Mouse (Mus musculus) kidney, embryonic 15.5 days (tissue): ENCODE data around the gene Tnfrsf25. TPM values are rescaled to one million over a fixed set of nuclear protein-coding genes. Genes with fewer than 3 reads are reported as not detected.
A peak's percentile ranks its signal among the peaks of the same experiment; 100 is the strongest.

Source experiments
- ATAC-seq: fragments of 200-750 bp; cut with Nextera tagmentation; replicated peaks from 2 replicates; pipeline ENCODE4 v1.8.0; 2017; ENCODE audit warnings: moderate TSS enrichment; ENCODE audit not compliant: low FRiP score
- H3K27ac ChIP-seq: fragments of 300-500 bp; sonication (generic); 2 replicates; pipeline ENCODE4 v1.5.1; 2015; ENCODE audit warnings: mild to moderate bottlenecking, inconsistent platforms
- H3K27me3 ChIP-seq: fragments of 300-500 bp; sonication (generic); 2 replicates; pipeline ENCODE4 v1.6.1; 2015; ENCODE audit warnings: inconsistent platforms
- H3K36me3 ChIP-seq: fragments of 300-500 bp; sonication (generic); 2 replicates; pipeline ENCODE4 v1.6.1; 2015; ENCODE audit warnings: inconsistent platforms
- H3K4me1 ChIP-seq: fragments of 300-500 bp; sonication (generic); 2 replicates; pipeline ENCODE4 v1.6.1; 2015; ENCODE audit warnings: inconsistent platforms
- H3K4me2 ChIP-seq: fragments of 300-500 bp; sonication (generic); 2 replicates; pipeline ENCODE4 v1.6.1; 2015; ENCODE audit warnings: moderate library complexity, mild to moderate bottlenecking, inconsistent platforms
- H3K4me3 ChIP-seq: fragments of 300-500 bp; sonication (generic); replicated peaks from 2 replicates; pipeline ENCODE4 v1.5.1; 2015; ENCODE audit warnings: mild to moderate bottlenecking, inconsistent platforms
- H3K9ac ChIP-seq: fragments of 300-500 bp; sonication (generic); 2 replicates; pipeline ENCODE4 v1.6.1; 2015; ENCODE audit warnings: mild to moderate bottlenecking, inconsistent platforms
- H3K9me3 ChIP-seq: fragments of 300-500 bp; sonication (generic); replicated peaks from 2 replicates; pipeline ENCODE4 v1.6.1; 2016; ENCODE audit warnings: inconsistent platforms
- WGBS: fragments of 180-500 bp; shearing (Covaris S2); methylation state at CpG from one replicate; pipeline ENCODE4 v1.1.7; 2015; ENCODE audit warnings: mixed read lengths; 5-methylcytosine and 5-hydroxymethylcytosine counted together
- polyA plus RNA-seq: library from polyadenylated mRNA; unstranded; fragments of >200 nt; fragmentation: Nextera tagmentation; extraction: Ambion mirVana; gene quantifications from 2 replicates; pipeline ENCODE4 v1.2.1, GENCODE M21; 2015

Tnfrsf25 gene
- polyA plus RNA-seq, 1 experiment from 2014 or later, result 2.4 TPM

DNA sequence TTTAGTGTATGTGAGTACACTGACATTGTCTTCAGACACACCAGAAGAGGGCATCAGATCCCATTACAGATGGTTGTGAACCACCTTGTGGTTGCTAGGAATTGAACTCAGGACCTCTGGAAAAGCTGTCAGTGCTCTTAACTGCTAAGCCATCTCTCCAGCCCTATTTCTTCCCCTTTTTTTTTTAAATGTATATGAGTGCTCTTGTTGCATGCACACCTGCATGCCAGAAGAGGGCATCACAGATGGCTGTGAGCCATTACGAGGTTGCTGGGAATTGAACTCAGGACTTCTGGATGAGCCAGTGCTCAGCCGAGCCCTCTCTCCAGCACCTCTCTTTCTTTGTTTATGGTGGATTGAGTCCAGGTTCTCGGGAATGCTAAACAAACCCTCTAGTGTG is 6.2 kb upstream of the Tnfrsf25 start:
- H3K9ac ChIP-seq, result no peak overlapping the region
- H3K27me3 ChIP-seq, result peaks cover 8% of the 10 kb centered on the region; the same call in 1 of the 2 replicates
- H3K36me3 ChIP-seq, result peaks cover 84% of the 10 kb centered on the region
- no peak overlapping the region for H3K4me2 ChIP-seq
- H3K27ac ChIP-seq, result no peak overlapping the region
- H3K9me3 ChIP-seq, result no peaks in the 10 kb centered on the region
- WGBS, result 75% methylated on average over 3 of the region's 3 CpGs
- peaks cover 40% of the 10 kb centered on the region for H3K4me1 ChIP-seq
- H3K4me3 ChIP-seq, result no peak overlapping the region
- ATAC-seq, result no peak

DNA sequence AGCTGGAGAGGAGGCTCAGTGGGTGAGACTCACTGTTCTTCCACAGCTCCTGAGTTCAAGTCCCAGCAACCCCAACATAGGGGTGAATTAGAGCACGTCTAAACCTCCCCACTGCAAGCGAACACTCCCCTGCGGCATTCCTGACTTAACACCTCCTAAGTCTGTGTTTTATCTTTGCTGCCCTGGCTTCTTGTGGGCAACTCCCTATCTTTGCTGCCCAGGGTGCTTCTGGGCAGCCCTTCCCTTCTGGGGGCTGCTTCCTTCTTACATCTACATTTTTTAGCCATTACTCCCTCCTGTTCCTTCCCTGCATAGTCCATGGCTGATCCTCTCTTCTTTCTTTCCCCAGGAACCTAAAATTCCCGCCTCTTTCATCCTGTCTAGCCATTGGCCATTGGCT is 5.0 kb upstream of the Tnfrsf25 start:
- peaks cover 82% of the 10 kb centered on the region for H3K36me3 ChIP-seq
- WGBS, result 90% methylated on average over 4 of the region's 4 CpGs

DNA sequence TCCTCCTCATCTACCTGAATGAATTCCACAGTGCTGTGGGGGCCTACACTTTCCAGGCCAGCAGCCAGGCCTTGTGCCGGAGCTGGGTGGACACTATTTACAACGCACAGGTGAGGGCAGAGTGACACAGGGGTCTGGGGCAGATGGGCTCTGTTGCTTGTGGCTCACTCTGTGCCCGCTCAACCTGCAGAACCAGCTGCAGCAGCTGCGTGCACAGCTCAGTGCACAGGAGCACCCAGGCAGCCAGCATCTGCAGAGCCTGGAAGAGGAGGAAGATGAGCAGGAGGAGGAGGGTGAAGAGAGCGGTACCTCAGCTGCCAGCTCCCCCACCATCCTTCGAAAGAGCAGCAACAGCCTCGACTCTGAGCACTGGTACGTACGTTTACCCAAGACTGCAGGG is 3.4 kb upstream of the Tnfrsf25 start:
- Histone ChIP-seq H3K4me3 (no peak overlapping the region), H3K4me1 (peaks cover 57% of the 10 kb centered on the region), H3K4me2 (no peak overlapping the region), H3K27ac (0 out of 2 replicates have a peak overlapping the region, but pooled peaks have one; percentile 10), H3K9ac (no peak overlapping the region), H3K9me3 (no peaks in the 10 kb centered on the region), H3K36me3 (peaks cover 71% of the 10 kb centered on the region), H3K27me3 (peaks cover 27% of the 10 kb centered on the region)
- 57% methylated on average over 9 of the region's 9 CpGs for WGBS
- ATAC-seq, result no peak

More for the DNA sequence above, 5.0 kb upstream of the Tnfrsf25 start:
- no peak overlapping the region for H3K9ac ChIP-seq
- H3K27me3 ChIP-seq, result peaks cover 17% of the 10 kb centered on the region; the same call in 1 of the 2 replicates
- ATAC-seq, result no peak
- H3K9me3 ChIP-seq, result no peaks in the 10 kb centered on the region
- H3K4me3 ChIP-seq, result no peak overlapping the region
- H3K27ac ChIP-seq, result no peak overlapping the region
- H3K4me1 ChIP-seq, result peaks cover 50% of the 10 kb centered on the region
- no peak overlapping the region for H3K4me2 ChIP-seq

DNA sequence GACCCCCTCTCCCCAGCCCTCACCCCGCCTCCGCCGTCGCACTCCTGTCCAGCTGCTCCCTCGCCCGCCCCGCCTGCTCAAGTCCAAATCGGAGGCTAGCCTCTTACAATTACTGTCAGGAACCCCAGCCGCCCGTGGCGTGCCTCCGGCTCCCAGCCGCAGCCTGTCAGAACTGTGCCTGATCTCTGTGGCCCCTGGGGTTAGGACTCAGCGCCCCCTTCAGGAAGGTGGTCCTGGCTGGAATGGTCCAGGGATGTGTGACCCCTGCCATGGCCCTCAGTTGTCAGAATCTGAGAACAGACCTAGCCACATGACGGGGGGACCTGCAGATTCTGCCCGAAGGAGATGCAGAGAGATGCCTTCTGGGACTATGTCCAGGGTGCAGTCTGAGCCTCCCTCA is 1.7 kb upstream of the Tnfrsf25 start:
- no peak for ATAC-seq
- H3K9me3 ChIP-seq, result no peaks in the 10 kb centered on the region
- H3K9ac ChIP-seq, result no peak overlapping the region
- H3K4me2 ChIP-seq, result no peak overlapping the region
- peaks cover 60% of the 10 kb centered on the region for H3K36me3 ChIP-seq
- WGBS, result 74% methylated on average over 16 of the region's 16 CpGs
- no peak overlapping the region for H3K27ac ChIP-seq
- H3K4me1 ChIP-seq, result peaks cover 43% of the 10 kb centered on the region
- H3K27me3 ChIP-seq, result peaks cover 44% of the 10 kb centered on the region
- H3K4me3 ChIP-seq, result no peak overlapping the region

DNA sequence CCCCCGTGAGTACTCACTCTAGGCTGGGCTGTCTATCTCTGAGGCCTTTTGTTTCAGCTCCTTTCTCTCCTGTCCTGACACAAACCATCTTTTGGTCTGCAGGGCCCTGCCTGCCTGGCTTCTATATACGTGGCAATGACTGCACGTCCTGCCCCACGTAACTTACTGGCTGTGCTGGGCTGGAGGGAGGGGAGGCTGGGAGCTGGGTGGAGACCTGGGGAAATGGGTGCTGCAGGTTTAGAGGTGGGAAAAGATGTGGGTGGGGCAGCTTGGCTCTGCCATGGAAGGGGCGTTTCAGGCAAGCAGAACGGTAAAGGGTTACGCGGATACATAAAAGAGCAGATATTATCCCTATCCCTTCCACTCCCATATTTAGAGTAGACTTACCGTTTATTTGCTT is 1.8 kb downstream of the Tnfrsf25 start:
- Histone ChIP-seq H3K36me3 (peaks cover 27% of the 10 kb centered on the region), H3K4me1 (peaks cover 59% of the 10 kb centered on the region), H3K4me3 (no peak overlapping the region), H3K9me3 (no peaks in the 10 kb centered on the region), H3K27me3 (peaks cover 79% of the 10 kb centered on the region), H3K4me2 (no peak overlapping the region), H3K9ac (no peak overlapping the region), H3K27ac (no peak overlapping the region)
- 77% methylated on average over 9 of the region's 9 CpGs for WGBS
- ATAC-seq, result no peak

DNA sequence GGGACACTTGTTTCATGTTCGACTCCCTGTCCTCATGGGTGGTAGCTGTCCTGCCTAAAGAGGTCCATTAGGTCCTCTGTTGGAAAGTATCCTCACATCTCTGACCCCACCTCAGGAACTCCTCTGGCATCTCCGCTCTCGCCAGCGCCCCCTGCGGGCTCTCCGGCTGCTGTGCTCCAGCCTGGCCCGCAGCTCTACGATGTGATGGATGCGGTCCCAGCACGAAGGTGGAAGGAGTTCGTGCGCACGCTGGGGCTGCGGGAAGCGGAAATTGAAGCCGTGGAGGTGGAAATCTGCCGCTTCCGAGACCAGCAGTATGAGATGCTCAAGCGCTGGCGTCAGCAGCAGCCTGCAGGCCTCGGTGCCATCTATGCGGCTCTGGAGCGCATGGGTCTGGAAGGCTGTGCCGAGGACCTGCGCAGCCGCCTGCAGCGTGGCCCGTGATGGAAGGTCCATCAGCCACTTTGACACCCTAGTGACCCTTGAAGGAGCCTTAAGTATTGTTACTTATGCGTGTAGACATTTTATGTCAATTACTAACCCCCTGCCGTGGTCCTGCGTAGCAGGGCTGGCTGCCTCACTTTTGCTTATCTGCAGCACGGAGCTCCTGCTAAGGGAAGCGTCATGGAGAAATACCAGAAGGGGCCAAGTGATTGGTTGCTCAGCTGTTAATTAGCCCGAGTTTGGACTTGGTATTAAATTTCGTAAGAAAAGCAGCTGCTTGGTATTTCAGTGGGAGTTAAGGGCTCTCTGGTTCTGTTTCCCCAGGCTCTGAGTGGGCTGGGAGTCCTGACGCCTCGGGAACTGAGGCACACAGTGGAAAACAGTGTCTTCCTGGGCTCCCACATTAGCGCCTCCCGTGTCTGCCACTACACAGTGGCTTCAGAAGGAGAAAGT is 3.9 kb downstream of the Tnfrsf25 start:
- Histone ChIP-seq H3K27ac (peak overlapping the region; percentile 69), H3K36me3 (0 out of 2 replicates have a peak, but pooled peaks cover 6% of the 10 kb centered on the region), H3K4me2 (peak overlapping the region; percentile 58), H3K4me3 (peak overlapping the region; percentile 33), H3K9ac (no peak overlapping the region), H3K27me3 (peaks cover 90% of the 10 kb centered on the region), H3K9me3 (no peaks in the 10 kb centered on the region), H3K4me1 (peaks cover 60% of the 10 kb centered on the region)
- 5% methylated on average over 39 of the region's 39 CpGs for WGBS
- ATAC-seq, result 0 out of 2 replicates have a peak, but pooled peaks have one; percentile 4

DNA sequence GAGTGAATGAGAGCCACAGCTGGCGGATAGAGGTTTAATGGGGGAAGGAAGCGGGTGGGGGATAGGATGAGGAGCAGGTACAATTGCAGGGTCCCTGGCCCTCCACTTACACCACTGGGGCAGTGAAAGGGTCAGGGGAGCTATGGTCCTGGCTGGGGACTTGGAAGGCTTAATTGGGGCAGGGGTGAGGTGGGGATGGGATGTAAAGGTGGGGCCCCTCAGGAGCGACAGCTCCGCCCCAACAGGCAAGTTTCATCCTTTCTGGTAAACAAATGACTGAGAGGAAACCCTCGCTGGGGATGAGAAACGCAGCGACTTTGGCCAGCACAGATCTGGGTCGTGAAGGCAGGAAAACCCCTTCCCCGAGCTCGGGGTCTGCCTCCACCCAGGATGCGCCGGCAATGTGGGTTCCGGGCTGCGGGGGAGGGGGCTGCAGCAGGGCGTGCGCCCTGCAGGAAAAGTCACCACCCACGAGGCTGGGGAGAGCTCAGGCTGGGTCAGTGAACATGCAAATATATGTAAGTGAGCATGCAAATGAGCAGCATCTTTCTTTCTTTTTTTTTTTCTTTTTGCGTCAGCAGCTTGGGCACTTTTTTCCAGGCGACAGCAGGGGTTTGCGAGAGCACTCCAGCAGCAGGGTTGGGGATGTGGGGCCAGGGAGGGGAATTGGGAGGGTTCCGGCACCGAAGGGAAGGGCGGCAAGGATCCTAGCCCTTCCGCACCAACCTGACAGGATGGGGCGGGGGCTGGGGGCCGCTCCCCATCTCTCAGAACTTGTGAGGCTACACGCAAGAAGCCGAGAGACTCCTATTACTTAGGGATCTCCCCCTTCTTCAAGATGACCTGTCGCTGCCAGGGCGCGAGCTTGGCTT is 4.8 kb downstream of the Tnfrsf25 start:
- H3K4me3 ChIP-seq, result peak overlapping the region; percentile 33
- 2% methylated on average over 31 of the region's 31 CpGs for WGBS
- peak overlapping the region; percentile 58 for H3K4me2 ChIP-seq
- ATAC-seq, result no peak
- peaks cover 61% of the 10 kb centered on the region for H3K4me1 ChIP-seq
- H3K9me3 ChIP-seq, result no peaks in the 10 kb centered on the region
- 0 out of 2 replicates have a peak overlapping the region, but pooled peaks have one; percentile 31 for H3K9ac ChIP-seq
- peak overlapping the region; percentile 69 for H3K27ac ChIP-seq
- peaks cover 93% of the 10 kb centered on the region for H3K27me3 ChIP-seq
- no peaks in the 10 kb centered on the region for H3K36me3 ChIP-seq

DNA sequence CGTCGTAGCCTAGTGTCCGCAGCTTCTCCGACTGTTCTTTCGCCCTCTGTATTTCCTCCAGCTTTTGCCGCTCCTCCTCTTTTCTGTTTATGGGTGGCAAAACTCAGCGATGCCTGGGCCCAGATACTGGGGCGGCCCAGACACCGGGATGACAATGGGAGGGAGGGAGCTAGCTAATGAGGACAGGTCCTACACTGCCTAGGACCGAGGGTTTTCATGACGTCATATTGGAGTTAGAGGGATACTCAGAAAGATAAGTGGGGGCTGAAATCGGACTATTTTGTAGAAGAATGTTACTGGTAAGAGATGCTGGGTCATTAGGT is 5.4 kb downstream of the Tnfrsf25 start:
- WGBS, result 2% methylated on average over 12 of the region's 12 CpGs
- Histone ChIP-seq H3K9ac (no peak overlapping the region), H3K27me3 (peaks cover 97% of the 10 kb centered on the region), H3K27ac (no peak overlapping the region), H3K36me3 (no peaks in the 10 kb centered on the region), H3K4me3 (peak overlapping the region; percentile 33), H3K4me1 (peaks cover 61% of the 10 kb centered on the region), H3K4me2 (peak overlapping the region; percentile 58), H3K9me3 (no peaks in the 10 kb centered on the region)
- no peak for ATAC-seq

DNA sequence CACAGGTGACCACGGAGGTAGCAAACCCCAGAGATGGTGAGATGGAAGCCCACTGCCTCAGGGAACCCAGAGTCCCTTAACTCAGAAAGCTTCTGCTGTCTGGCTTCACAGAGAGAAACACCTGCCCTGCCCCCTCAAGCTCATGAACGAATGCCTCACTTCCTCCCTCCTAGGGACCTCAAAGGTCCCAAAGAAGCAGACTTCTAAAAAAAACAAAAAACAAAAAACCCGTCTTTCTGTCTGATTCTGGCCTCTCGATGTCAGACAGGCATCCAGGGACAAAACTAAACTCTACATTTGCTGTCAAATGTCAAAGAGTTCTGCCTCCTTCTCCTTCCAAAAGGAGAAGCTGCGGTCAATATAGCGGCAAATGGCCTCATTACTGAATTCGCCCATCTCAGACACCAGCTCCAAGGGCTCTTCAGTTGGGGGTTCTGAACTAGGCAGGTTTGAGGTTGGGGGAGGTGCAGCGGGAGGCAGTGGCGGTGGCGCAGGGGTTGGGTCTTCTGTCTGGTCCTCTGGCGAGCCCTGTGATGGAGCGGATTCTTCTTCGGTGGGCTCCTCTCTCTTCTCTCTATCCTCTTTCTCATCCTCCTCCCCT is 8.7 kb downstream of the Tnfrsf25 start:
- peaks cover 99% of the 10 kb centered on the region for H3K27me3 ChIP-seq
- WGBS, result 40% methylated on average over 13 of the region's 13 CpGs
- no peaks in the 10 kb centered on the region for H3K9me3 ChIP-seq
- H3K4me1 ChIP-seq, result peaks cover 71% of the 10 kb centered on the region
- H3K4me2 ChIP-seq, result peak overlapping the region; percentile 53; the same call in 1 of the 2 replicates
- peaks cover 3% of the 10 kb centered on the region; the same call in 1 of the 2 replicates for H3K36me3 ChIP-seq
- H3K27ac ChIP-seq, result no peak overlapping the region
- H3K9ac ChIP-seq, result no peak overlapping the region
- no peak overlapping the region for H3K4me3 ChIP-seq
- ATAC-seq, result no peak

DNA sequence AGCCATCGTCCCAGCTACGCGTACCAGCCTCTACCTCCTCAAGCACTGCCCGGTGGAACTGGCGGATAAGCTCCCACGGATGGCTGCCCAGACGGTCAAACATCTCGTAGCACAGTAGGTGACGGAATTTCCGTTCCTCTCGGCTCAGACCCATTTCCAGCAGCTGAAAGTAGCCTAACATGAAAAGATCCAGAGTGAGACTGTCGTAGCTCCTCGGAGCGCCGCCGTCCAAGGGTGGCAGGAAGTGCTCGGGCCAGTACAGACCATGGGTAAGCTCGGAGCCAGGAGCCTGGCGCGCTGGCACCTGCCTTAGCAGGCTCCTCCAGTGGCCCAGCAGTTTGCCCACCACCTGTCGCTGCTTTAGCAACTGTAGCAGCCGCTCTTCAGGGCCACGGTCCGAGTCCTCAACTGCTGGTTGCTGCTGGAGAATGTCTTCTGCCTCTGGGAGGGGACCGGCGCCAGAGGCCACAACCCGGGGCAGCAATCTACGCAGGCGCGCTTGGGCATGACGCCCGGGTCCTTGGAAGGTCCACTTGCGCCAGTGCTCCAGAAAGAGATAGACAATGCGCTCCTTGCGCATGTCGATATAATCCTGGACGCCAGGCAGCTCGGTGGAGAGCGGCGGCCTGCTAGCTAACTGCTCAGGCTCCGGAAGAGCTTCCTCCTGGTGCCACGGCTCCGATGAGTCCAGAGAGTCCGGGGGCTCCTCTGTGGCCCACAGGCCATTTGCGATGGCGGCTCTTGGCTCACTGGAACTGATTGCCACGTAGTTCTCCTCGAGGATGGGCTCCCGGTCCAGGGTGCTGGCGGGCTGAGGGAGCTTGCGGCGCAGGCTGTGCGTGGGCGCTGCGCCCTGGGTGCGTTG is 9.7 kb downstream of the Tnfrsf25 start:
- peak overlapping the region; percentile 29 for H3K4me3 ChIP-seq
- H3K4me2 ChIP-seq, result peak overlapping the region; percentile 53
- peaks cover 99% of the 10 kb centered on the region for H3K27me3 ChIP-seq
- no peaks in the 10 kb centered on the region for H3K9me3 ChIP-seq
- peaks cover 71% of the 10 kb centered on the region for H3K4me1 ChIP-seq
- WGBS, result 15% methylated on average over 56 of the region's 56 CpGs
- H3K9ac ChIP-seq, result peak overlapping the region; percentile 27; the same call in 1 of the 2 replicates
- H3K36me3 ChIP-seq, result peaks cover 3% of the 10 kb centered on the region; the same call in 1 of the 2 replicates
- no peak for ATAC-seq
- no peak overlapping the region for H3K27ac ChIP-seq
